Mouse (Mus musculus) ES-E14 (cell line): ENCODE measurements around the gene Dmrtc2. TPM values are rescaled to one million over a fixed set of nuclear protein-coding genes. Genes with fewer than 3 reads are reported as not detected.
A peak's percentile ranks its signal among the peaks of the same experiment; 100 is the strongest.

Source experiments
- DNase-seq: peaks from one replicate; pipeline ENCODE4 v3.0.0-alpha.2; 2013; ENCODE audit warnings: low read depth, low spot score
- H3K27ac ChIP-seq: 2 replicates; pipeline ENCODE4 v1.5.1; 2012; ENCODE audit warnings: low read depth, mild to moderate bottlenecking, low read length, moderate library complexity, mixed read lengths; ENCODE audit not compliant: poor library complexity, insufficient read depth, severe bottlenecking
- H3K36me3 ChIP-seq: 2 replicates; pipeline ENCODE4 v1.6.1; 2012; ENCODE audit warnings: mild to moderate bottlenecking, low read length, moderate library complexity, mixed read lengths; ENCODE audit not compliant: control insufficient read depth, poor library complexity, insufficient read depth, severe bottlenecking
- H3K4me1 ChIP-seq, 2 experiments: fragments of 150-350 bp in 1 of 2; sonication (generic) in 1 of 2; 2 replicates each; pipeline ENCODE4 v1.6.1; 2012; ENCODE audit warnings: low read length in 2 of 2, mild to moderate bottlenecking in 1 of 2, mixed read lengths in 1 of 2; ENCODE audit not compliant: control insufficient read depth in 2 of 2, insufficient read depth in 2 of 2, poor library complexity in 1 of 2
- H3K4me3 ChIP-seq, 2 experiments: fragments of 150-350 bp in 1 of 2; sonication (generic) in 1 of 2; 2 replicates each; pipeline ENCODE4 v1.5.1; 2012; ENCODE audit warnings: low read length in 2 of 2, low read depth in 1 of 2, mild to moderate bottlenecking in 1 of 2, mixed read lengths in 1 of 2; ENCODE audit not compliant: insufficient read depth in 1 of 2, poor library complexity in 1 of 2, severe bottlenecking in 1 of 2
- H3K9ac ChIP-seq: 2 replicates; pipeline ENCODE4 v1.6.1; 2012; ENCODE audit warnings: low read depth, mild to moderate bottlenecking, low read length, mixed read lengths; ENCODE audit not compliant: poor library complexity, insufficient read depth, severe bottlenecking
- H3K9me3 ChIP-seq: fragments of 150-350 bp; sonication (generic); 2 replicates; pipeline ENCODE4 v1.6.1; 2012; ENCODE audit warnings: low read depth, mild to moderate bottlenecking, low read length; ENCODE audit not compliant: control insufficient read depth, insufficient read depth
- CHD2 ChIP-seq: IDR thresholded peaks from 2 replicates; pipeline ENCODE4 v1.6.1; 2014; ENCODE audit warnings: mild to moderate bottlenecking, low read depth, low read length, inconsistent platforms
- HCFC1 ChIP-seq: IDR thresholded peaks from 2 replicates; pipeline ENCODE4 v1.6.1; 2012; ENCODE audit warnings: low read length, inconsistent platforms, borderline replicate concordance; ENCODE audit not compliant: insufficient read depth
- MAFK ChIP-seq: IDR thresholded peaks from 2 replicates; pipeline ENCODE4 v1.6.1; 2014; ENCODE audit warnings: mild to moderate bottlenecking, low read depth, low read length, inconsistent platforms; ENCODE audit not compliant: insufficient read depth
- ZC3H11A ChIP-seq: IDR thresholded peaks from 2 replicates; pipeline ENCODE4 v1.6.1; 2012; ENCODE audit warnings: low read depth, mild to moderate bottlenecking, inconsistent platforms, low read length, borderline replicate concordance
- ZNF384 ChIP-seq: IDR thresholded peaks from 2 replicates; pipeline ENCODE4 v1.6.1; 2012; ENCODE audit warnings: low read depth, low read length, inconsistent platforms
- in situ Hi-C, 2 experiments: fragments of 600-800 bp; cut with MboI; formaldehyde crosslinking; loops; one replicate each; pipeline ENCODE4 v1.15.1; 2025; ENCODE audit warnings: low sequenced_read_pairs in 2 of 2, inconsistent platforms in 1 of 2; ENCODE audit not compliant: unreplicated experiment in 2 of 2
- total RNA-seq: library from RNA; depleted of rRNA; stranded (reverse); fragments of 300-350 nt; gene quantifications from 2 replicates; pipeline ENCODE4 v1.2.3, GENCODE M21; 2012; rRNA removed

Dmrtc2 gene
- total RNA-seq, 1 experiment = 0.54 TPM

DNA sequence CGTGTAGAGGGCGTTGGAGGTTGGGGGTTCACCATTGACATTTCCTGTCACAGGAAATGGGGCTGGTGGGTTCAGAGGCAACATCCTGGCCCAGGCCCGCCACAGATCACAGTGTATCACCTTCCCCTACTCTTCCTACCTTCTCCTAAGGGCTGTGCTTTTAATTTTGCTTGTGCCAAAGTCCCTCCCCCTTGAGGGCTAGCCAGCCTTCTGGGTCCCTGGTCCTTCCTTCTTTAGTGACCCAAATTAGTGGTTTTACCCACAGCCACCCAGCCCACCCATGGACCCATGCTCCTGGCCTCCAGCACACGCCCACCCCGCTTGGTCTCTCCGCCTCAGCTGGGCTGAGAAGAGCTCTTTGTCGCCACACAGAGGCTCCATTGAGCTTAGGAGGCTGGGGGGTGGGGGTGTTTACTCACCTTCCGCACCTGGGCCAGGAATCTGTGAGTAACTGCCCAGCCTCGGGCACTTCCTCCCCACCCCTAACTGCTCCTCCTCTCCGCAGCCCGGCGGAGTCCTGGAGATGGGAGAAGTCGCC, 37.4 kb downstream of the Dmrtc2 start:
- H3K9me3 ChIP-seq = no peaks in the 10 kb centered on the region
- in situ Hi-C loops = no loop called here
- peaks cover 1 to 19% of the 10 kb centered on the region in 2 experiments for H3K4me1 ChIP-seq
- no peak for DNase-seq
- H3K9ac ChIP-seq = peak overlapping the region; percentile 58
- TF ChIP-seq ZNF384 (no peak), ZC3H11A (no peak), HCFC1 (no peak), CHD2 (no peak), MAFK (no peak)
- H3K36me3 ChIP-seq = peaks cover 23% of the 10 kb centered on the region; the same call in 1 of the 2 replicates
- H3K4me3 ChIP-seq = peak overlapping the region; percentile 7 to 52; a peak in 3 of 4 replicates
- H3K27ac ChIP-seq = peak overlapping the region; percentile 45

- in situ Hi-C loops = no loop called here
- Histone ChIP-seq H3K4me3 (no peak overlapping the region), H3K4me1 (peaks cover 0 to 10% of the 10 kb centered on the region in 2 experiments; a peak in 1 of 4 replicates), H3K9ac (no peak overlapping the region), H3K27ac (no peak overlapping the region), H3K36me3 (peaks cover 42% of the 10 kb centered on the region), H3K9me3 (no peaks in the 10 kb centered on the region)
- TF ChIP-seq ZC3H11A (no peak), MAFK (no peak), ZNF384 (no peak), CHD2 (no peak), HCFC1 (no peak)
- no peak for DNase-seq
Measured at GRCm38 (mm10) chr7:24912480-24912879, 42.6 kb downstream of the Dmrtc2 start.

DNA sequence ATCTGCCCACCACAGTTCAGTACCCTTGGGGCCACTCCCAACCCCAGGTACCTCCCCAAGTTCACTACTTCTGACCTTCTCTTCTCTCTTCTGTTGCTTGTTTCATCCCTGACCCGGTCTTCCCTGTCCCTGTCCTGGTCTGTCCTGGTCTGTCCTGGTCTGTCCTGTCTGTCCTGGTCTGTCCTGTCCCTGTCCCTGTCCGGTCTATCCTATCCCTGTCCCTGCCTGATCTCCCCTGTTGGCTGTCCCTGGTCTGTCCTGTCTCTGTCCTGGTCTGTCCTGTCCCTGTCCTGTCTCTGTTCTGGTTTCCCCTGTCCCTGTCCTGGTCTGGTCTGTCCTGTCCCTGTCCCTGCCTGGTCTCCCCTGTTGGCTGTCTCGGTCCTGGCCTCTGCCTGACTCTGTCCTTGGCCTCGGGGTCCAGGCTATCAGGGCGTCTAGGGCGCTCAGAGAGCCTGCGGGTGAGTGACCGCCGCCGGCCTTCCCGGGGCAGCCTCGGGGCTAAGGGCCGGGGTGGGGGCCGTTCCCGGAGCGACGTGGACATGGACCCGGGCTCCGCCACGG, 49.0 kb downstream of the Dmrtc2 start:
- Histone ChIP-seq H3K4me1 (peaks cover 0 to 18% of the 10 kb centered on the region in 2 experiments; a peak in 1 of 4 replicates), H3K9me3 (no peaks in the 10 kb centered on the region), H3K36me3 (peaks cover 49% of the 10 kb centered on the region), H3K4me3 (no peak overlapping the region), H3K9ac (no peak overlapping the region), H3K27ac (no peak overlapping the region)
- no peak for TF ChIP-seq HCFC1
- no peak for TF ChIP-seq CHD2
- TF ChIP-seq ZNF384 = no peak
- TF ChIP-seq MAFK = no peak
- no peak for TF ChIP-seq ZC3H11A
- no peak for DNase-seq
- in situ Hi-C loops = no loop called here

DNA sequence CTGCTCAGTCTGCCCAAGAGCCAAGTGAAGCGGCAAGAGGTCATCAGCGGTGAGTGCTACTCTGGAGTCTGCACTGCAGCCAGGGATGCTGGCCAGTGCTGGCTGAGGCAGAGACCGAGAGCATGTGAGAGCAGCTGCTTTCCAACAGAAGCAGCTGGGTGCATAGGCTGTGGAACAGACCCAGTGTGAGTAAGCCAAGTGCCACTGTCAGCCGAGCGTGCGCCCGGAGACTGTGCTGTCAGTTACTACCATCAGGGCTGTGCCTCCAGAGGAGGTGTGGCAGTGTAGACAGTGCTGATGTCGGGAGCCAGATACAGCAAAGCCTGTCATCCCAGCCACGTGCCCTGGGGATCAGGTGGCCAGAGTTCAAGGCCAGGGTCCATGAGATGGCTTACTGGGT, 49.9 kb downstream of the Dmrtc2 start:
- in situ Hi-C loops = no loop called here
- Histone ChIP-seq H3K9me3 (no peaks in the 10 kb centered on the region), H3K4me3 (no peak overlapping the region), H3K4me1 (peaks cover 0 to 18% of the 10 kb centered on the region in 2 experiments; a peak in 1 of 4 replicates), H3K9ac (no peak overlapping the region), H3K27ac (no peak overlapping the region), H3K36me3 (peaks cover 56% of the 10 kb centered on the region)
- TF ChIP-seq HCFC1 (no peak), ZC3H11A (no peak)
- no peak for DNase-seq

Other genes with a start within 250 kb of the Dmrtc2 start
- gene Lypd3, start 233.5 kb upstream of the Dmrtc2 start, total RNA-seq = 0.13 and 0.32 TPM in 2 replicates
- 9.5 and 10.0 TPM in 2 replicates for gene Tex101, start 193.4 kb upstream of the Dmrtc2 start, total RNA-seq
- not detected in 2 replicates for gene BC049730, start 160.8 kb upstream of the Dmrtc2 start, total RNA-seq
- not detected in 2 replicates for gene Gm4763, start 143.1 kb upstream of the Dmrtc2 start, total RNA-seq
- gene Cd177, start 109.7 kb upstream of the Dmrtc2 start, total RNA-seq = 0.22 TPM in 1 of 2 replicates, not detected in the other
- 0.89 and 1.6 TPM in 2 replicates for gene Ceacam10, start 92.9 kb upstream of the Dmrtc2 start, total RNA-seq
- gene Gm9844, start 7.8 kb upstream of the Dmrtc2 start, total RNA-seq = 4.6 and 6.7 TPM in 2 replicates
- gene Lypd4, start 116 bp upstream of the Dmrtc2 start, total RNA-seq = 0.18 TPM in 1 of 2 replicates, not detected in the other
- gene Rps19, start 14.3 kb downstream of the Dmrtc2 start, total RNA-seq = 2,686 and 2,786 TPM in 2 replicates
- gene Cd79a, start 27.3 kb downstream of the Dmrtc2 start, total RNA-seq = 1.3 and 1.5 TPM in 2 replicates
- 32.1 and 40.0 TPM in 2 replicates for gene Arhgef1, start 32.9 kb downstream of the Dmrtc2 start, total RNA-seq
- gene Gm4881, start 74.4 kb downstream of the Dmrtc2 start, total RNA-seq = not detected in 2 replicates
- 212 and 328 TPM in 2 replicates for gene Rabac1, start 102.7 kb downstream of the Dmrtc2 start, total RNA-seq
- 21.2 and 37.0 TPM in 2 replicates for gene Atp1a3, start 135.9 kb downstream of the Dmrtc2 start, total RNA-seq
- 10.0 and 10.7 TPM in 2 replicates for gene Grik5, start 202.3 kb downstream of the Dmrtc2 start, total RNA-seq
- 15.1 and 18.9 TPM in 2 replicates for gene Zfp574, start 202.5 kb downstream of the Dmrtc2 start, total RNA-seq